Mouse (Mus musculus) hindbrain, embryonic 11.5 days (tissue): Measurements from ENCODE around the gene Tmem175. TPM values are rescaled to one million over a fixed set of nuclear protein-coding genes. Genes with fewer than 3 reads are reported as not detected.
"Not testable (repeated sequence)": the region's sequence is repeated elsewhere in the genome, so short reads cannot be mapped to it uniquely, and the experiment has no call there.

Experiments
- ATAC-seq: fragments of 200-750 bp; cut with Nextera tagmentation; 2 replicates; pipeline ENCODE4 v1.8.0; 2017; ENCODE audit warnings: mild to moderate bottlenecking, moderate TSS enrichment, moderate library complexity; ENCODE audit not compliant: low FRiP score
- DNase-seq: peaks from one replicate; pipeline ENCODE4 v3.0.0-alpha.2; 2015; ENCODE audit warnings: low spot score
- H3K27ac ChIP-seq: fragments of 300-500 bp; sonication (generic); 2 replicates; pipeline ENCODE4 v1.5.1; 2014; ENCODE audit warnings: mild to moderate bottlenecking, low read depth, low read length
- H3K27me3 ChIP-seq: fragments of 300-500 bp; sonication (generic); 2 replicates; pipeline ENCODE4 v1.6.1; 2014; ENCODE audit warnings: mild to moderate bottlenecking, low read length, moderate library complexity, mixed read lengths; ENCODE audit not compliant: control insufficient read depth, insufficient read depth
- H3K36me3 ChIP-seq: fragments of 300-500 bp; sonication (generic); 2 replicates; pipeline ENCODE4 v1.6.1; 2014; ENCODE audit warnings: mild to moderate bottlenecking, low read length, moderate library complexity, mixed read lengths; ENCODE audit not compliant: control insufficient read depth, insufficient read depth
- H3K4me1 ChIP-seq: fragments of 300-500 bp; sonication (generic); replicated peaks from 2 replicates; pipeline ENCODE4 v1.6.1; 2014; ENCODE audit warnings: low read length, mixed read lengths; ENCODE audit not compliant: control insufficient read depth, insufficient read depth
- H3K4me2 ChIP-seq: fragments of 300-500 bp; sonication (generic); replicated peaks from 2 replicates; pipeline ENCODE4 v1.6.1; 2014; ENCODE audit warnings: mild to moderate bottlenecking, low read depth, low read length
- H3K4me3 ChIP-seq: fragments of 300-500 bp; sonication (generic); 2 replicates; pipeline ENCODE4 v1.5.1; 2014; ENCODE audit warnings: low read depth, low read length
- H3K9ac ChIP-seq: fragments of 300-500 bp; sonication (generic); 2 replicates; pipeline ENCODE4 v1.6.1; 2014; ENCODE audit warnings: low read depth, low read length
- H3K9me3 ChIP-seq: fragments of 300-500 bp; sonication (generic); 2 replicates; pipeline ENCODE4 v1.6.1; 2016; ENCODE audit warnings: low read length; ENCODE audit not compliant: control insufficient read depth
- WGBS: fragments of 180-500 bp; shearing (Covaris S2); extraction: QIAGEN DNeasy Blood & Tissue Kit; methylation state at CpG from one replicate; pipeline ENCODE4 v1.1.7; 2014; 5-methylcytosine and 5-hydroxymethylcytosine counted together
- polyA plus RNA-seq: library from polyadenylated mRNA; unstranded; fragments of >200 nt; fragmentation: Nextera tagmentation; extraction: Ambion mirVana; gene quantifications from 2 replicates; pipeline ENCODE4 v1.2.1, GENCODE M21; 2014

Gene Tmem175
- polyA plus RNA-seq, 1 experiment from 2014 or later: 22.3 TPM

- Histone ChIP-seq H3K4me3 (no peak overlapping the region), H3K27me3 (no peaks in the 10 kb centered on the region), H3K9ac (no peak overlapping the region), H3K36me3 (no peaks in the 10 kb centered on the region), H3K9me3 (no peaks in the 10 kb centered on the region), H3K27ac (no peak overlapping the region), H3K4me1 (peaks cover 2% of the 10 kb centered on the region; the same call in 1 of the 2 replicates), H3K4me2 (no peak overlapping the region)
- ATAC-seq (no peak), DNase-seq (no peak)
- 79% methylated on average over 4 of the region's 4 CpGs for WGBS
These were observed 4.1 kb downstream of the Tmem175 start for GRCm38 (mm10) chr5:108633676-108634075.

- H3K27me3 ChIP-seq, H3K27ac ChIP-seq, H3K4me1 ChIP-seq, H3K9ac ChIP-seq, H3K36me3 ChIP-seq, ATAC-seq, DNase-seq, H3K9me3 ChIP-seq, H3K4me3 ChIP-seq, H3K4me2 ChIP-seq: not testable (repeated sequence)
- 95% methylated on average over 2 of the region's 3 CpGs for WGBS
These were observed 4.5 kb downstream of the Tmem175 start for GRCm38 (mm10) chr5:108634088-108634487.

DNA sequence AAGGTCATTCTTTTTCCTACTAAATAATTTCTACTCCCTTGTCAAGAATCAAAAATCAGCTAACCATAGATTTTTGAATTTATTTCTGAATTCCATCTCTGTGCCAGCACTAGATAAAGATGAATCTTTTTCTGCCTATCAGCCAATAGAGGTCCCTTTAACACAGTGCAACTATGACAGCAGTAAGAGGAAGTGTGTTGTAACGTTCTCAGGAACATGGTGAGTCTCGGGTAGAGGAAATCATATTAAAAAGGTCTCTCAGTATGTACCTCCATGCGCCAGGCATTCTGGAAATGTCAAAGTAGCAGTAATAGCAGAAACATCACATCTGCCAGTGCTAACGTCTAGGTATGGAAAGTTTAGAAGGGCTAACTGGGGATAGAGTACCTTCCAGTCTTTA, 6.6 kb downstream of the Tmem175 start:
- Histone ChIP-seq H3K27ac (no peak overlapping the region), H3K27me3 (no peaks in the 10 kb centered on the region), H3K4me2 (no peak overlapping the region), H3K9ac (no peak overlapping the region), H3K4me3 (no peak overlapping the region), H3K36me3 (no peaks in the 10 kb centered on the region), H3K9me3 (no peaks in the 10 kb centered on the region), H3K4me1 (no peaks in the 10 kb centered on the region)
- ATAC-seq: no peak
- 79% methylated on average over 4 of the region's 4 CpGs for WGBS
- DNase-seq: no peak

- H3K27me3 ChIP-seq: no peaks in the 10 kb centered on the region
- no peak for DNase-seq
- no peak overlapping the region for H3K27ac ChIP-seq
- H3K9me3 ChIP-seq: no peaks in the 10 kb centered on the region
- H3K36me3 ChIP-seq: peaks cover 5% of the 10 kb centered on the region; the same call in 1 of the 2 replicates
- H3K4me1 ChIP-seq: no peaks in the 10 kb centered on the region
- no peak overlapping the region for H3K4me3 ChIP-seq
- no peak for ATAC-seq
- no peak overlapping the region for H3K4me2 ChIP-seq
- WGBS: 88% methylated on average over 2 of the region's 2 CpGs
- H3K9ac ChIP-seq: no peak overlapping the region
These were observed 14.1 kb downstream of the Tmem175 start for GRCm38 (mm10) chr5:108643674-108644073.

- no peaks in the 10 kb centered on the region for H3K9me3 ChIP-seq
- peaks cover 5% of the 10 kb centered on the region; the same call in 1 of the 2 replicates for H3K36me3 ChIP-seq
- no peak overlapping the region for H3K9ac ChIP-seq
- no peak overlapping the region for H3K4me3 ChIP-seq
- WGBS: 94% methylated on average over 9 of the region's 9 CpGs
- H3K27me3 ChIP-seq: no peaks in the 10 kb centered on the region
- no peak overlapping the region for H3K4me2 ChIP-seq
- no peak for ATAC-seq
- no peak for DNase-seq
- H3K4me1 ChIP-seq: no peaks in the 10 kb centered on the region
- no peak overlapping the region for H3K27ac ChIP-seq
These were observed 16.2 kb downstream of the Tmem175 start for GRCm38 (mm10) chr5:108645651-108646342.

DNA sequence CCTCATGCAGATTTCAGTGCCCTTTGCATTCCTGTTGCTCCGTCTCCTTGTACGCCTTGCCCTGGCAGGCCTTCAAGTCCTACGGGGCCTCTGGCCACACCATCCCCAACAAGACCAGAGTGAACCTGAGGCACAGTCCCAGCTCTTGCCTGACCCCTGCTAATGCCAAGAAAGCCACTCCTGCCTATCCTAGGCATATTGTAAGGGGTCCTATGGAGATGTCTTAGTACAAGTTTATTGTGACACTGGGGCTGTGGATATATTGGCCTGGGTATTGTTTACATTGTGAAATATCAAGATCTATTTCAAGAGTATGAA, 16.7 kb downstream of the Tmem175 start:
- DNase-seq (no peak), ATAC-seq (no peak)
- Histone ChIP-seq H3K4me1 (no peaks in the 10 kb centered on the region), H3K36me3 (peaks cover 5% of the 10 kb centered on the region; the same call in 1 of the 2 replicates), H3K27me3 (no peaks in the 10 kb centered on the region), H3K4me3 (no peak overlapping the region), H3K9me3 (no peaks in the 10 kb centered on the region), H3K4me2 (no peak overlapping the region), H3K27ac (no peak overlapping the region), H3K9ac (no peak overlapping the region)
- WGBS: 96% methylated on average over 3 of the region's 3 CpGs

GRCm38 (mm10) chr5:108647311-108647710, 17.7 kb downstream of the Tmem175 start:
- H3K4me2 ChIP-seq: no peak overlapping the region
- ATAC-seq: no peak

DNA sequence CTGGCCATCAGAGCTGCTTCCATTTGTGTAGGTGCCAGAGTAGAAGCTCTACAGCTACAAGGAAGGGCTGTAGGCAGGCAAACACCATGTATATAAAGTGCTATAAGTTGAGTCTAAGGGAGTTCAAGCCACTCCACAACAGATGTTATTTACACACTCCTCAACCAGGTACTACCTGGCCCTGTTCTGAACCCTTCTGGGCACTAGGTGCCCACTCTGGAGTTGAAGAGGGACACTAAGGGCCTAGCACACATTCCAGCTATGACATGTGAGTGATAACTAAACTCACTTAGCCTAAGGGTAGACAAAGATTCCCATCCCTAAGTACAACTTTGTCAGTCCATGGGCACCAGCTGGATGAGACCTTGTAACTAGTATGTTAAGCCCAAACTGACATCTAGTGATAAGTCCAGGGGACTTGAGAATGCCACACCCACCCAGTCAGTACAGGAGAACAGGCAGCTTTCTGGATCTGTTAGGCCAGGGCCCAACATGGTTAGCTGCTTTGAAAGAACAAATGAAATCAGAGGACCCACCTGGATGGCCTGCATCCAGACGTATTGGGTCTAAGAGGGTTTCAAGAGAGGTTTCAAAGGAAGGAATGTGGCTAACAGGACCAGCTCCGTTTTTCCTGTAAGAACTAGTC, 18.4 kb downstream of the Tmem175 start:
- Histone ChIP-seq H3K4me2 (no peak overlapping the region), H3K4me1 (no peaks in the 10 kb centered on the region), H3K4me3 (no peak overlapping the region), H3K27me3 (no peaks in the 10 kb centered on the region), H3K9ac (no peak overlapping the region), H3K27ac (no peak overlapping the region), H3K36me3 (peaks cover 5% of the 10 kb centered on the region; the same call in 1 of the 2 replicates), H3K9me3 (no peaks in the 10 kb centered on the region)
- ATAC-seq (no peak), DNase-seq (no peak)
- WGBS: 90% methylated on average over 2 of the region's 2 CpGs

More at GRCm38 (mm10) chr5:108647311-108647710, 17.7 kb downstream of the Tmem175 start:
- Histone ChIP-seq H3K9ac (no peak overlapping the region), H3K36me3 (peaks cover 5% of the 10 kb centered on the region; the same call in 1 of the 2 replicates), H3K27ac (no peak overlapping the region), H3K27me3 (no peaks in the 10 kb centered on the region), H3K4me1 (no peaks in the 10 kb centered on the region), H3K4me3 (no peak overlapping the region), H3K9me3 (no peaks in the 10 kb centered on the region)
- DNase-seq: no peak
- WGBS: 86% methylated on average over 2 of the region's 2 CpGs
